Mouse (Mus musculus): ENCODE data around the gene Psenen.

The Psenen gene

DNA sequence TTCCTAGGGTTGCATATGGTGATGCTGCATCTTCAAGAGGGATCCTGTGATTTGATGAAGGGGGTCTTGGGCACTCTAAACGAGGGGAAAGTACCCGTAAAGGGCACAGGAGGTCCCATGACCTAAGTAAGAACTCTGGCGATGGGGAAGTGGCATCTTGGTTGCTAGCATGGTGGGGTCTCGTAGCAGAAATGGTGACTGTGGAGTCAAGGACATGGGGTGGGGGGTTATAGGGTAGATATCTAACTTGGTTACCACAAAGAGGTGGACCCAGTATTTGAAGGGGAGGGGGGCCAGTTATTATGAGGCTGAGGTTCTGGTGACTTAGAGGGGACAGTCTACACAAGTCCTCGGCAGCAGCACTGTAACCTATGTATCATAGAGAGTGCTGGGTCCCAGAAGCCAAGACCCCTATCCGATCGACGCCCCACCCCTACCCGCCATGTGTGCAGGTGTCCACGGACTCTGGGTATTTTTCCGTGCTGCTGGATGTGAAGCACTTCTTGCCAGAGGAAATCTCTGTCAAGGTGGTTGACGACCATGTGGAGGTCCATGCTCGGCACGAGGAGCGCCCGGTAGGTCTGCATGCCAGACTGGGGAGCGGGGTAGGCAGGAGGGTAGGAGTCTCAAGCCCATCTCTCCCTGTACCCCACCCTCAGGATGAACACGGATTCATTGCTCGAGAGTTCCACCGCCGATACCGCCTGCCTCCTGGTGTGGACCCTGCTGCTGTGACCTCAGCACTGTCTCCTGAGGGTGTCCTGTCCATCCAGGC lies 9.4 kb downstream of the Psenen start:
- DNase-seq (ENCODE audit: low read depth, low spot score) = no peak

DNA sequence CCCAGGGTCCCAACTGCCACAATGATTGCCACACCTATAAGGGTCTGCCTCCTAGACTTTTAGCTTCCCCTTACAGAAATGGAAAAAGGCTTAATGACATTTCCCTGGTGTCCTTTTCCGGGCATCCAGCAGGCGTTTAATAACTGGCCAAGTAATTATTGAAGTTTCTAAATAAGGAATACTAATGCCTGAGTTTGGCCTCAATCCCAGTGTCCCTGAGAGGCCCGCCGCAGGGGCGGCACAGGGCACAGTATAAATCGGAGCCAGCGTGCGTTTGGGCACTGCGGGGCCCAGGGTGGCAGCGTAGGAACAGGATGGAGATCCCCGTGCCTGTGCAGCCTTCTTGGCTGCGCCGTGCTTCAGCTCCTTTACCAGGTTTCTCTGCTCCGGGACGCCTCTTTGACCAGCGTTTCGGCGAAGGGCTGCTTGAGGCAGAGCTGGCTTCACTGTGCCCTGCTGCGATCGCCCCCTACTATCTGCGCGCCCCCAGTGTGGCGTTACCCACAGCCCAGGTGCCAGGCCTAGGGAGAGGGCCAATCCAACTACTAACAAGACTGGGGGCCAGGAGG lies 10.3 kb downstream of the Psenen start:
- DNase-seq (ENCODE audit: low read depth, low spot score) = peak; percentile 59

DNA sequence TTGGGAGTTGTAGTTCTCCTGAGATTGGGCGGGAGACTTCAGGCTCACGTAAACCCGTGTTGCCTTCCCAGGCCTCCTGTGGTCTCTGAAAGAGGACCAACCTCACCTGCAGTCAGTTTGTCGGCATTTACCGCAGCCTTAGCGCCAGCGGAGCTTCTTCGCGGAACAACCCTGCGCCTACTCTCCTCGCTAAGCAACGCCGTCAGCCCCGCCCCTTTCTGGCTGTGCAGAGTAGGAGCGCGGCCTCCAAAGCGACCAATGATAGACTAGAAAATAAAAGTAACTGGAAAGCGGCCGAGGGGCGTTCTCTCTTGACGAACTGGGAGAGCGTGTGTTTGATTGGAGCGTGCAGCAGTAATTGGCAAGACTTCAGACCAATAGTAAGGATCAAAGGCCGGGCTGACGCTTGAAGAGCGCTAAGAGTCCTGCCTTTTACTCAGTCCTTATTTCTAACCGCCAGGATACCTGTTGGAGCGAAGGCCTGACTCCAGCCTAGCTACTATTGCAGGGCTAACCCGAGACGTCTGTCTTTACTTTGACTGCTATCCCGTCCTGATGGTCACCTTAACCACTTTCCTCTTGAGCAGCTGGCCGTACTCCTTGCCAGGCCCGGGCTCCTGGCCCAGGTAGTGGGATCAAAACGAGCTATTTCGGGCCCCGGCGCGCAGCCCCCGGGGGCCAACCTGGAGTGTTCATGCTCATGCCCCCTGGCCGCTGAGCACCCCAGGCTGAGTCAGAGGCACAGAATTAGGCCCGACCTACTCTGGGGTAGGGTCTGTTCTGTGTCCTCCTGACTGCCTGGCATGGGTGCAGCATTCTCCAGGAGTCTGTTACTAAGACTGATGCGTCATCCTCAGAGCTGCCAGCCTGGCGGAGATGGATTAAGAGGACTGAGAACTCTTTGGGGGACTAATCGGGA lies 11.1 kb downstream of the Psenen start, which contains the start of the genes Hspb6 and Proser3:
Gene Hspb6, plus strand, starts transcription at position 77 of the 919 bp plus-strand sequence.
Gene Proser3, minus strand, starts transcription at position 198 of the 919 bp plus-strand sequence.
- peak; percentile 100 for DNase-seq (ENCODE audit: low read depth, low spot score)

DNA sequence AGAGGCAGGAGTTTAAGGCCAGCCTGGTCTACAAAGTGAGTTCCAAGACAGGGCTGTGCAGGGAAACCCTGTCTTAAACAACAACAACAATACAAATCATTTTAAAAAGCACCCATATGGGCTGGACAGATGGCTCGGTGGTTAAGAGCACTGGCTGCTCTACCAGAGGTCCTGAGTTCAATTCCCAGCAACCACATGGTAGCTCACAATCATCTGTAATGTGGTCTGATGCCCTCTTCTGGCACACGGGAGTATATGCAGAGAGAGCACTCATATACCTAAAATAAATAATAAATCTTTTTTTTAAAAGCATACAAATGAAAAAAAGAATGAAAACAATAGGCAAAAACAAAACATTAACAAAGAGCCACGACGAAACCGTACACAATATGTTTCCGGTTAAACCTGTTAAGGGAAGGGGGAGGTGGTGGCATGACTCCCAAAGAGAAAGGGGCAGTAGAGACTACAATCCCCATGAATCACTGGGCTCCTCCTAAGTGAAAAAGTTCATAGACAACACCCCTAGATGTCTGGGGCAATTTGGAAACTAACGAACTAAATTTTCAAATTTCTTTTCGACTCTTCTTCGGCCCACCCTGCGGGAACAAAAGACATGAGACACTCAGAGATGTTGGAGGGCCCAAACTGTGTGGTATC lies 11.9 kb downstream of the Psenen start:
- no peak for DNase-seq (ENCODE audit: low read depth, low spot score)

DNA sequence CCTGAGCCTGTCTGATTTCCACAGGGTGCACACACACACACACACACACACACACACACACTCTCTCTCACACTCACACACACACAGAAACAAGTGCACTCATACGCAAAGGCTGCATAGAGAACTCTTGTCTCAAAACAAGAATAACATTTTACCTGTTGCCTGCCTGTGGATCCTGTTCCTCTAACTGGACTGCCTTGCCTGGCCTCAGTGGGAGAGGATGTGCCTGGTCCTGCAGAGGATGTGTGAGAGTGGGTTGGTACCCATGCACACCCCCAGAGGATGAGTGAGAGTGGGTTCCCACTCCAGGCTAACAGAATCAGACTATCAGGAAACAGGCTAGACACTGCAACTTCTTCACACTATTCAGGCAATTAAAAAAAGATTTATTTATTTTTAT lies 12.8 kb downstream of the Psenen start:
- DNase-seq (ENCODE audit: low read depth, low spot score) = no peak

DNA sequence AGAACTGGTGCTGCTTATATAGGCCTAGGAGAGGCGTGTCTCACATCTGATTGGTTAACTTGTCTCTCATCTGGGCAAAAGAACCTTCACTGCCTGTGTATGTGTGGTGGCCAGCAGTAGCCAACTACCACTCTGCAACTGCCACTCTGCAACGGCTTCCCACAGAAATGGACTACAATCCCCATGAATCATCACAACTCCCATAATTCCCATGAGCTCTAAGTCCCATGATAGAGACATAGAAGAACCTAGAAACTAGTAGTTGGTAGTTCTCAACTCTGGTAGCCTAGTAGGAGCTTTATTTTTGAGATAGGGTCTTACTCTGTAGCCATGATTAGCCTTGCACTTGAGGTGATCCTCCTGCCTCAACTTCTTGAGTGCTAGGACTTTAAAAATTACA lies 13.5 kb downstream of the Psenen start:
- DNase-seq (ENCODE audit: low read depth, low spot score) = no peak

DNA sequence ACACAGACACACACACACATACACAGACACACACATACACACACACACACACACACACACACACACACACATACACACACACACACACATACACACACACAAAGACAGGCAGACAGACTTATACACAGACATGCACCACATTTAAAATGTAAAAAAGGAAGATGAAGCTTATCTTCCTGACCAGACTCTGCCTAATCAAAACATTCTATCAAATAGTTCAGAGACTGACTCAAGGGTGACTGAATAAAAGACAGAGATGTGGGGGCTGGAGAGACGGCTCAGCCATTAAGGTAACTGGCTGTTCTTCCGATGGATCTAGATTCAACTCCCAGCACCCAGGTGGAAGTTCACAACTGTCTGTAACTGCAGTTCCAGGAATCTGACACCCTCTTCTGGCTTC lies 19.1 kb downstream of the Psenen start:
- DNase-seq (ENCODE audit: low read depth, low spot score) = no peak

DNA sequence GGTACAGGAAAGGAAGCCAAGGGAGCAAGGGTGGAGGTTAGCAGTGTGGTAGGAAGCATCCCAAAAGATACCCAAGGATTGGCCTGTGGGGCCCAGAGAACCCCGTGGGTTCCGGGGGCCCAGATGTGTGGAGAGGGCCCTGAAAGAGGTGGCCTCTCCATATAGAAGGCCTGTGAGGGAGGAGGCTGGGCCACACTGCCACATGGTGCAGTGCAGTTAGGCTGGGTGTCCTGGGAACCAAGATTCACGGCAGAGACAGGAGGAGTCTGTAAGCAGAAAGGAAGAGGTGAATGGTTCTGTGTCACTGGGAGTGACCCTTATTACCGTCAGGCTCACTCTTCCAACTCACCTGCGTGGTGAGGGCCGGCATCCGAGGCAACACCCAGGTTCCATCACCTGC lies 22.9 kb downstream of the Psenen start:
- DNase-seq (ENCODE audit: low read depth, low spot score) = no peak

DNA sequence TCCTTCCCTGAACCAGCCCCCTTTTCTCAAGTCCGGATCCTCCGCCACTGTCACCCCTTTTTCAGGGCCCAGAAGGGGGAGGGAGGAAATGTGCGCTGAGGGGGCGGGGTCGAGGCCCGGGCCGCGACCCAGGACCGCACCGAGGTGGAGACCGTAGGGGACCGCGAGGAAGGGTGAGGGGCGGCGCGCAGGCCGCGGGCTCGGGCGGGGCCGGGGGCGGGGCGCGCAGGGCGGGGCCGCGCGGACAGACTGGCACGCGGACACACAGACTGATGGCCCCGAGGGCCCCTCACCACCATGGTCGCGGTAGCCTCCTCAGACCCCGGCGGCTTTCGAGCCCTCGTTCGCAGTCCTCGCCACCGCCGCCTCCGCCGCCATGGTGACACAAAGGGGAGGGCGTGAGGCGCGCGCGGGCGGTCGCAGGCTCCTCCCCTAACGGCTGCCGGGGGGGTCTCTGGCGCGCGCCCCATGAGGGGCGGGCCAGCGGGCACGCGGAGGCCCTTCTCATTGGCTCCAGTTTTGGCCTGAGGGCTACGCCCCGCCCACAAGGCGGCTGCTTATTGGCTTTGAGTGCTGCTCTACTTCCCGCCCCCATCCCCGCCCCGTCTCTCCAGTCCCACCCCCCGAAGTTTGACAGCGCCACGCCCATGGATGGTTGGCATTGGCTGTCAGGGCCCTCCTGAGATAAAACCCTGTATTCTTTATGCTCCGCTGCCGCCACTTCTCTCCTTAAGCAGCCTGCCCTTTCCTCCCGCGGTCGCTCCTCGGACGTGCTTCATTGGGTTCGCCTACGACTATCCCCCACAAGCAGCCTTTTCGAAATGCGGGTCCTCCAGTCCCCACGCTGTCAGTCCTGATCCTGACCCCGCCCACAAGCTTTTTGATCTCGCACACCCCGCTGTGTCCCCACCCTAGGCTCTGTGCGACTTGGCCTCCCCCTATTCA lies 28.5 kb downstream of the Psenen start, which contains the start of gene Arhgap33:
Gene Arhgap33, minus strand, starts transcription at position 428 of the 945 bp plus-strand sequence.
- peak; percentile 99 for DNase-seq (ENCODE audit: low read depth, low spot score)

DNA sequence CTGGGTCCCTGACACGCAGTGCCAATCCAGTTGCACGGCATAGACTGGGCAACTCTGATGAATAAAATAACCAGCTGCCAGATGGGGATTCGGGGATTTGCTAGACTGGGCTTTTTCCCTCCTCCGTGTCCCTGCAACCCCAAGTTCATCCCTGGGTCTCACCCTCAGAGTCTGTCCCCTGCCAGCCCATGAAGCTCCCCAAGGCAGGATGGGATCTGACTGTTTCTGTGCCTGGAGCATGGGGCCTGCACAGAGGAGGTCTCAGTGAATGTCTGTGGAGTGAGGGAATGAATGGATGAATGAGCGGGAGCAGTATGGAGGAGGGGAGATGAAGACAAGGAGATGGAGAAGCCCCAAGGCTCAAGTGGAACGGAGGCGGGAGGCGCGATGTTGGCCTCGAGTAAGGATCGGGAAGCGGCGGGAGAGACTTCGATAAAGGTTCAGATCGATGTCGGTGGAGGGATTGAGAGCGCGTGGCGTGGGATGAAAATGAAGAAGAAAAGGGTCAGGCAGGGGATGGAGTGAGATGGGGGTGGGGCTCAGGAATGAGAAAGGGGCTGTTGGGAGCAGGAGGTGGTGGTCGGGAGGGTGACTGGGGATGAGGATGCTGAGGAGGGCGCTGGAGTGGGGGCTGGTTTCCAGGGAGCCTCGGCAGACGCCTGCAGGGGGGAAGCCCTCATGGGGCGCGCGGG lies 29.3 kb downstream of the Psenen start:
- DNase-seq (ENCODE audit: low read depth, low spot score) = peak; percentile 54

DNA sequence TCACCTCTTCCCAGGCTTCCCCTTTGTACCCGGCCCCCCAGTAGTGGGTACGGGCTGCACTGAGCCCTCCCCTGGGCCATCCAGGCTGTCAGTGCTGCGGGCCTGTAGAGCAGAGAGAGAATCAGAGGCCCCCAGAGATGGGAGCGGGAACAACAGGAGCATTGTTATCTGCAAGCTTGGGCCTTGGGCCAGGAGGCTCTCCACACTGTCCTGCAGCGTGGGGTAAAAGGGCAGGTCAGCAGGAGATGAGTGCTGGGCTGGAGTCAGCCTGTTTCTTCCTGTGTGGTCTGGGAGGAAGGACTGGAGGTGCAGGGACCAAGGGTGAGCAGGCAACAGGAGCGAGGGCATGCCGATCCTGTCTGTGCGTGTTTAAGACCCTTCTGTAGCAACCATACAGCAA lies 30.5 kb downstream of the Psenen start:
- DNase-seq (ENCODE audit: low read depth, low spot score) = peak; percentile 78

DNA sequence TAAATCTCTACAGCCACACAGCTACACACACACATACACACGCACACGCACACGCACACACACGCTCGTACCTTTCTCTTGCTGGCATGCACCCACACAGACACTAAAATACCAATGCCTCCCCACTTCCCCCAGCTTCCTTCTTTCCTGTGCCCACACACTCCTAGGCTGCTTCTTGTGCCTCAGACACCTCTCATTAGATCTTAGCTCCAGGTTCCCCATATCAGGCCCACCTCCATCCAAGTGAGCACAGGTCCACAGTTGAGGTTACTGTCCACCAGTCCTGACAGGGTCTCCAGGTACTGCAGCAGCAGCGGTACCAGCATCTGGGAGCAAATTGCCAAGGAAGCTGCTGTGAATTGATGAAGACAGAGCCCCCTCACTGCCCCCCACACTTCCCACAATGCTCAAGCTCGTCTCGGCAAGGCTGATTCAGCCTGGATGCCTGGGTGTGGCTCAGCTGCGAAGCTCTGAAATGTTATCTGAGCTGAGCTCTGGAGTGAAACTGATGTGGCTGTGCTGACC lies 32.1 kb downstream of the Psenen start:
- peak; percentile 92 for DNase-seq (ENCODE audit: low read depth, low spot score)

DNA sequence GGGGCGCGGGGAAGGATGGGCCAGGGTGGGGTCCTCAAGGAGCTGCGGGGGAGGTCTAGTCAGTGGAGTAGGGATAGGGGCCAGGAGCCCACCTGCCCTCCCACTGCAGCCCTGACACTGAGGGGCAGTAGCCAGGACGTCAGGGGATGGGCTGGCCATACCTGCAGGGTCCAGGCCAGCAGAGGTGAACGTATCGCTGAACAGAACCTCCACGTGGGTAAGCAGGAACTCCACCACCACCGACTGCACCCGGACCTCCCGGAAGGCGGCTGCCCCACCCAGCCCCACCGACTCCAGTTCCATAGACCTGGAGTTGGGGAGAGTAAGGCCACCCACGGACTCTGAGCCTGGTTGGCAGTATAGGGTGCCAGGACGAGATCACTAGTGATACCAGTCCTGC lies 36.4 kb downstream of the Psenen start:
- no peak for DNase-seq (ENCODE audit: low read depth, low spot score)

DNA sequence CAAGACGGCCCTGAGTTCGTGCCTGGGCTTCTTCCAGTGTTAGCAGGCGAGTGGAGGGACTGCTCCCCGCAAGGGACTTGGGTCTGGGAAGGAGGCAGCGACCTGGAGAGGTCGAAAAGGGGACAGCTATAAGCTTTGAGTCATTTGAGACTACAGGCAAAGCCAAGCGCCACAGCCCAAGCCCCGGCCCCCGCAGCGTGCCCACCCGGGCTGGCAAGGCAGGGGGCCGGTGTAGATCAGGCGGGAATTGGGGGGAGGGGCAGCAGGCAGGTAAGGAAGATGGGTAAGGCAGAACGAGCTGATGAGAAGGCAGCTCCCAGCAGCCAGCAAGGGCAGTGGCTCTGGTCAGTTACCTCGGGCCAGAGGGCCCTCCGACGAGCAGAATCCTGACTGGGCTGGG lies 37.0 kb downstream of the Psenen start:
- DNase-seq (ENCODE audit: low read depth, low spot score) = no peak

DNA sequence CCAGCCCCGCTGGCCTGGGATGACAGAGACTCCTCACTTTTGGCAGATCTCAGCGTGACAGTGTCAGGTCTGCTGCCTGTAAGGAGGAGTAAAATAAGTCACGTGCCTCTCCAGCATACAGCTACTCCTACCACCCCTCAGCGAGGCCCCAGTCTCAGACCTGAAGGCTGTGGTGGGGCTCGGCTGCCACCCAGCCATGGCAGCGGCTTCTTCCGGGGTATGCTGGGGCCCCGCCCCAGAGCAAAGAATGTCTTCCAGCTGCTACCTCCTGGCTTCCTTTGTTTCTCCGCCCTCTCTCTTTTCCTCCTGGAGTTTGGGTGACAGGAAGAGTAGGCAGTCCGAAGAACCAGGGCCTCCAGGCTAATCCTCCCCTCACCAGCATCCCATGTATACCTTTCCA lies 37.5 kb downstream of the Psenen start:
- peak; percentile 45 for DNase-seq (ENCODE audit: low read depth, low spot score)

DNA sequence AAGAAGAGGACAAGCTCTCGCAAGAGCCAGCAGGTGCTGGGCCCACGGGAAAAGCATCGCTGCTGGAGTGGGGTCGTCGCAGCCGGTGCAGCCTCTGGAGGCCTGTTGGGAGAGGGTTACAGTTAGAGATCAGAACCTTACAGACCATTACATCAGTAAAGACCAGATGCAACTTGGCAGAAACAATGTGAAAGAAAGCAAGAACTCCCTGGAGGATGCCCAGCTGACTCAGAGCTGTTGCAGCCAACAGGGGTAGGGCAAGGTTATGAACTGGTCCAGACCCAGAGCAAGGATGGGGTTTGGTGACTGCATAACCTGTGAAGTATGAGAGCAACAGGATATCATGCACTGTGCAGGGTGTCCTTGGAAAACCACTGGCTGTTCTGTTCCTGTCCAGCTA lies 38.9 kb downstream of the Psenen start:
- DNase-seq (ENCODE audit: low read depth, low spot score) = no peak

DNA sequence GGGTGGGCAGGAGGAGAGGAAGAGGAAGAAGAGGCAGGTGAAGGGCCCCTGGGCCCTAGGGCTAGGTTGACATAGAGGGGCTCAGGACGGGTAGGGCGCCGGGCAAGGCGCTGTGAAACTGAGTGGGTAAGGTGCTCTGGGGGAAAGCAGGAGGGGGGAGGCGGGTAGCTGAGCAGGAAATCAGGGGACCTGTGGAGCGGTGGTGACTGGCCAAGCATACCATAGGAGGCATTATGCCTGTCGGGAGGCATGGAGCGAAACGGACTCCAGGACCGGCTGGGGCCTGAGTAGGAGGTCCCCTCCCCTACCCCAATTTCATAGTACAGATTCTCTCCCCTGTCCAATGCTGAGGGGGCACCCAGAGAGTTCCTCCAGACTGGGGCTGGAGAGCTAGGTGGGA lies 40.6 kb downstream of the Psenen start:
- DNase-seq (ENCODE audit: low read depth, low spot score) = no peak

DNA sequence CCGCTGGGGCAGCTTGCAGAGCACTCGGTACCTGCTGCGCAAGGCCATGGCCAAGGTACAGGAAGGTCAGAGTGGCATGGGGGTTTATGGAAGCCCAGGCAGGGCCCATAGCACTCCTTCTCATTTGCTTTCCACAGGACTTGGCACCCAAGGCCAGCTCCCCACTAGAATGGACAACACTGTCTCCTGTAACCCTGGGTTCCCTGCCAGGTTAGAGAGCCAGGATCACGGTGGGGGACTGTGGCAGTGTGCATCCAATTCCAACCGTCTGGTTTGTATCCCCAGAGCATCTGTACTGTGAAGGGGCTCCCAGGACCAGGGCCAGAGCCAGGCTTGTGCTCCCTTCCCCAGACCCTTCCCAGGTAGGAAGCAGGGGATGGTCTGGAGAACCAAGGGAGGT lies 42.6 kb downstream of the Psenen start:
- peak; percentile 59 for DNase-seq (ENCODE audit: low read depth, low spot score)

DNA sequence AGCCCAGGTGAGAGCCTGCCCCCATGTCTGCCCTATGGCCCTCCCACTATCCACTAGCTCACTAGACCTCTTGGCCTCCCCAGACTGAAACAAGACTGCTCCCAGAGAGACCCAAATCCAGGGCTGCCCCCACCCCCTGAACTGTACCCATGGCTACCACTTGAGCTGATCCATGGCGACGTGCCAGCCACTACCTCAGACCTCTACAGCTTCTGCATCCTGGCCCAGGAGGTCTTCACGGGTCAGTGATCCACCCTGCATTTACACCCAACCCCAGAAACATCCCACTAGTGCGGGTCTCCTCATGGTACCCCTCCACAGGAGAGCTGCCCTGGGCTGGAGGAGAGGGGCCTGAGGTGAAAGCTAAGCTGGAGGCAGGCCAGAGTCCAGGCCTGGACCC lies 43.0 kb downstream of the Psenen start:
- no peak for DNase-seq (ENCODE audit: low read depth, low spot score)

DNA sequence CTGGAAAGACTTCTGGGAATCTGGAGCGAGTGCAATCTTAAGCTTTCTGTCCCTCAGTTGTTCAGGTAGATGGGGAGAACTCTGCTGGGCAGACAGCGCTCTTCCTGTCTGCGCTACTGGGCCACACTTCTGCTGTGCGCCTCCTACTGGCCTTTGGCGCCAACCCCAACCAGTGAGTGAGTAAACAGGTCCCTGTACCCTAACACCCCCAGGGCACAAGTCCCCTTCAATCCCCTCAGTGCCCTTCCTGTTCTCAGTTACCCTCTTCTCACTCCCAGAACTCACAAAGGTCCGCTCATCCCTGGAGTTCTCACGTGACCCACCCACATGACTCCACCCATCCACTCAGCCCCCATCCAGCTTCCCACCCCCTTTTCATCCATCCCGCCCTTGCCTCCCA lies 45.1 kb downstream of the Psenen start:
- no peak for DNase-seq (ENCODE audit: low read depth, low spot score)
